Mouse (Mus musculus) embryonic fibroblast, embryonic 13.5 days (primary cell): ENCODE results near the gene Ren1.

Experiments used
- CTCF ChIP-seq: IDR thresholded peaks from 2 replicates; pipeline ENCODE4 v1.5.1; 2011; ENCODE audit warnings: mild to moderate bottlenecking, control low read depth, low read length, moderate library complexity, borderline replicate concordance; ENCODE audit not compliant: insufficient read depth
- POLR2A ChIP-seq: IDR thresholded peaks from 2 replicates; pipeline ENCODE4 v1.6.1; 2011; ENCODE audit warnings: low read depth, mild to moderate bottlenecking, control low read depth, low read length, moderate library complexity

DNA sequence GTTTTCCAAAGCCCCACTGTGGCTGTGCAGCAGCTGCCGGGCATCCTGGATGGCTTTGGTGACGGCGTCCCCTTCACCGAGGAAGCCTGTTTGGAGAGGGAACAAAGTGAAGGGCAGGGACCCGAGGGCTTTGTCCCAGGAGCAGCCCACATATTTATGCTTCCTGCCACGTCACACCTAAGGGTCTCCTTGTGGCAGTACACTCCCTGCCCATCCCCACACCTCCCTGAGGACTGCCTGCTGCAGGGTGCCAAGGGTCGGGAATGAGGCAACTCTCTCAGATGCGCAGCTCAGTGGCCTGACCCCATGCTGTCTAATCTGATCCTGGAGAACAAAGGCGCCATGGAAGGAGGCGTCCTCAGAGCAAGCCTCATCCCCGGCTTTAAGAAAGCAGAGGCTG, 35.9 kb downstream of the Ren1 start:
- no peak for TF ChIP-seq POLR2A
- TF ChIP-seq CTCF, result no peak
